Mouse (Mus musculus): Measurements from ENCODE around the gene Hoxd3.

GRCm38 (mm10) chr2:74721882-74722281 is 10.2 kb downstream of the Hoxd3 start:
- TF ChIP-seq CTCF (IDR thresholded peaks at IDR 0.05; ENCODE audit: low read depth, low read length) (no peak), POLR2A (IDR thresholded peaks at IDR 0.05; ENCODE audit: extremely low read depth, insufficient read depth, low read length) (no peak)
